Mouse (Mus musculus): ENCODE measurements around the gene Gm28168.
"Not testable (repeated sequence)": the region's sequence is repeated elsewhere in the genome, so short reads cannot be mapped to it uniquely, and the experiment has no call there.

Gm28168 gene

GRCm38 (mm10) chr1:117927715-117928114 is at the start of gene Gm28168:
TSS of gene Gm28168 (plus strand) at chr1:117928015.
- not testable (repeated sequence) for ATAC-seq (ENCODE audit: low TSS enrichment)

GRCm38 (mm10) chr1:117965639-117966038 is 37.8 kb downstream of the Gm28168 start, which contains the start of gene Gm7145:
TSS of gene Gm7145 (plus strand) at chr1:117965939.
- ATAC-seq (ENCODE audit: low TSS enrichment) = no peak

Data from frontal cortex, adult (tissue).